Mouse (Mus musculus) heart, embryonic 16.5 days (tissue): ENCODE data around the gene Cxcl17. TPM values are rescaled to one million over a fixed set of nuclear protein-coding genes. Genes with fewer than 3 reads are reported as not detected.

Experiments used
- ATAC-seq: fragments of 200-750 bp; cut with Nextera tagmentation; replicated peaks from 2 replicates; pipeline ENCODE4 v1.8.0; 2017; ENCODE audit warnings: moderate number of reproducible peaks; ENCODE audit not compliant: insufficient read depth, low FRiP score; ENCODE audit errors: extremely low read depth
- H3K27ac ChIP-seq: fragments of 300-500 bp; sonication (generic); 2 replicates; pipeline ENCODE4 v1.5.1; 2014; ENCODE audit warnings: mild to moderate bottlenecking, low read length, control low read depth, moderate library complexity
- H3K27me3 ChIP-seq: fragments of 300-500 bp; sonication (generic); 2 replicates; pipeline ENCODE4 v1.6.1; 2014; ENCODE audit warnings: low read length, mixed read lengths; ENCODE audit not compliant: control insufficient read depth, insufficient read depth
- H3K36me3 ChIP-seq: fragments of 300-500 bp; sonication (generic); 2 replicates; pipeline ENCODE4 v1.6.1; 2014; ENCODE audit not compliant: control insufficient read depth, insufficient read depth
- H3K4me1 ChIP-seq: fragments of 300-500 bp; sonication (generic); 2 replicates; pipeline ENCODE4 v1.6.1; 2014; ENCODE audit warnings: low read length, mixed read lengths; ENCODE audit not compliant: control insufficient read depth, insufficient read depth
- H3K4me2 ChIP-seq: fragments of 300-500 bp; sonication (generic); 2 replicates; pipeline ENCODE4 v1.6.1; 2014; ENCODE audit warnings: low read depth, mild to moderate bottlenecking, control low read depth, low read length
- H3K4me3 ChIP-seq: fragments of 300-500 bp; sonication (generic); 2 replicates; pipeline ENCODE4 v1.5.1; 2014; ENCODE audit warnings: mild to moderate bottlenecking, control low read depth, low read length
- H3K9ac ChIP-seq: fragments of 300-500 bp; sonication (generic); 2 replicates; pipeline ENCODE4 v1.6.1; 2014; ENCODE audit warnings: low read length, control low read depth
- H3K9me3 ChIP-seq: fragments of 300-500 bp; sonication (generic); replicated peaks from 2 replicates; pipeline ENCODE4 v1.6.1; 2016; ENCODE audit warnings: low read length; ENCODE audit not compliant: control insufficient read depth
- WGBS: fragments of 180-500 bp; shearing (Covaris S2); extraction: QIAGEN DNeasy Blood & Tissue Kit; methylation state at CpG from one replicate; pipeline ENCODE4 v1.1.7; 2014; 5-methylcytosine and 5-hydroxymethylcytosine counted together
- polyA plus RNA-seq: library from polyadenylated mRNA; unstranded; fragments of >200 nt; fragmentation: Nextera tagmentation; extraction: Ambion mirVana; gene quantifications from 2 replicates; pipeline ENCODE4 v1.2.1, GENCODE M21; 2015

Gene Cxcl17
- polyA plus RNA-seq, 1 experiment from 2014 or later: 0.38 TPM

DNA sequence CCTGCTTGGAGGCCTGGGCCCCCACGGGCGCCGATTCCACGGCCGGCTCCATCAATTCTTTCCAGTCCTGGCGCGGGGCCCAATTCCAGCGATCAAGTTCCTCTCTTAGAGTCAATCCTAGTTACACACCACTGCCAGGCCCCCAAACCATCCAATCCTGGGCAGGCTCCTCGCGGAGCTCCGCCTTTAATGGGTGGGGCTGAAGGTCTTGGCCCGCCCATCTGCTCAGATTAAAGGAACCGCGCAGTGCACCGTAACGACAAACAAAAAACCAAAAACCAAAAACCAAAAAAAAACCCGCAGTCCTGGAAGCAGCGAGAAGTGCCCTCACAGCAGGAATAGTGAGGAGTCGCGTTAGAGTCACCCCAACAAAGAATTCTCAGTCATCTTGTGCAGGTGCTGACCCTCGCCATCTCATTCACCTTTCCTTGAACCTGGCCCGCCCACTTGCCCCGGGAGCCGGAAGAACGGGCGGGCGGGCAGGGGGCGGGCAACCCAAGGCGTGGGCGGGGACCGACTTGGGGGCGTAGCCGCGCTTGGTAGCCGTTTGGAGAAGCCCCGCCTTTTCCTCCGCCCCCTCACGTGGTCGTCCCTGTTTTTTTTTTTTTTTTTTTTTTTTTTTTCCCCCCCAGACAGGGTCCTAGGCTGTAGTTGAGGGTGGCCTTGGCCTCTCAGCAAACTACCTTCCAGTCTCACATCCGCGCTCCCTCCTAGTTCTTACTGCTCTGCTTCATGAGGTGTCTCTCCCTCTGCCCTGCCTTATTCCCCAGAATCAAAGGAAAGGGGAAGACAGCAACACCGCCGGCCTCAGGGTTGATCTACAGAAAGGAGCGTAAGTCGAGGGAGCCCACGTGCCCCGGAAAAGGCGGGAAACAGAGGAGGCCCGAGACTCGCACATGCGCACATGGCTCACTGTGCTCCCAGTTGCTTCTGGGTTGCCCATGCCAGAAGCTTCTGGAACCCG, 16.8 kb downstream of the Cxcl17 start:
- ATAC-seq: peak; percentile 99
- peaks cover 17% of the 10 kb centered on the region for H3K4me1 ChIP-seq
- H3K27ac ChIP-seq: peak overlapping the region; percentile 66
- no peaks in the 10 kb centered on the region for H3K36me3 ChIP-seq
- 6% methylated on average over 47 of the region's 52 CpGs for WGBS
- no peaks in the 10 kb centered on the region for H3K9me3 ChIP-seq
- H3K9ac ChIP-seq: peak overlapping the region; percentile 81
- H3K27me3 ChIP-seq: no peaks in the 10 kb centered on the region
- H3K4me2 ChIP-seq: peak overlapping the region; percentile 81
- H3K4me3 ChIP-seq: peak overlapping the region; percentile 83

DNA sequence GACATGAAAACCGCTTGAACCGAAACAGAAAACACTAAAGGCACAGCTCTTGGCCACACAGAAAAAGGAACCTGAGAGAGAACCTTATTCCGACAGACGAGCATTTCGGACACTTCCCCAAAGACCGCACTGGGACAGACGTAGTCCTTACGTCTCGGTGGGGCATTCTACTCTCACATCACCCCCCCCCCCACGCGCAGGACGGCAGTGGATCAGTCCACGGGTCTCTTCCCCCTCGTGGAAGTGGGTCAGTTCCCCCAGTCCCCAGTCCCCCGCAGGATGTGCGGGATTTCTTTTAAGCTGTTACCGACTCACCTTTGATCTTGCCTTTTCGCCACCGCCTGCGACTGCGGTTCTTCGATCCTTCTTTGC, 17.5 kb downstream of the Cxcl17 start:
- no peak for ATAC-seq
- Histone ChIP-seq H3K9ac (peak overlapping the region; percentile 81), H3K36me3 (no peaks in the 10 kb centered on the region), H3K4me3 (peak overlapping the region; percentile 83), H3K27ac (peak overlapping the region; percentile 49; the same call in 1 of the 2 replicates), H3K27me3 (no peaks in the 10 kb centered on the region), H3K9me3 (no peaks in the 10 kb centered on the region), H3K4me2 (peak overlapping the region; percentile 81), H3K4me1 (peaks cover 23% of the 10 kb centered on the region)
- WGBS: 1% methylated on average over 22 of the region's 22 CpGs

DNA sequence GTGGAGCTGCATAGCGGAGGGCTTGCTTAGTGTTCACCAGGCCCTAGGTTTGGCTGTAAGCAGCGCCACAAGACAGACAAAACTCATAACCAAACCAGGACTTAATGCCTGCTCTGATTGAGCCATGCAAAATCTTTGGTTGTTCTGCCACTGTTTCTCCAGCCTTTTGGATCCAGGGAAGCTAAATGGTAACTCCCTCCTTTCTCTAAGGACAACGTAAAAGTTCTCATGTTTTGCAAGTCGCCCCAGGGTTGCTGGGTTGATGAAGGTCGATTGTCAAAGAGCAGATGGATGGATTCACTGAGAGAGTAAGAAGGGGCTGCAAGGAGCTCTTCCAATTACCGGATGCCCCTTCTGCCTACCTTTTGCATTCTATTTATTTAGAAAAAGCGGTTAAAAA, 17.9 kb downstream of the Cxcl17 start:
- Histone ChIP-seq H3K27me3 (no peaks in the 10 kb centered on the region), H3K36me3 (no peaks in the 10 kb centered on the region), H3K4me2 (peak overlapping the region; percentile 81), H3K4me3 (peak overlapping the region; percentile 83), H3K4me1 (peaks cover 27% of the 10 kb centered on the region), H3K9me3 (no peaks in the 10 kb centered on the region), H3K27ac (peak overlapping the region; percentile 49; the same call in 1 of the 2 replicates), H3K9ac (peak overlapping the region; percentile 81)
- WGBS: 16% methylated on average over 7 of the region's 7 CpGs
- no peak for ATAC-seq

DNA sequence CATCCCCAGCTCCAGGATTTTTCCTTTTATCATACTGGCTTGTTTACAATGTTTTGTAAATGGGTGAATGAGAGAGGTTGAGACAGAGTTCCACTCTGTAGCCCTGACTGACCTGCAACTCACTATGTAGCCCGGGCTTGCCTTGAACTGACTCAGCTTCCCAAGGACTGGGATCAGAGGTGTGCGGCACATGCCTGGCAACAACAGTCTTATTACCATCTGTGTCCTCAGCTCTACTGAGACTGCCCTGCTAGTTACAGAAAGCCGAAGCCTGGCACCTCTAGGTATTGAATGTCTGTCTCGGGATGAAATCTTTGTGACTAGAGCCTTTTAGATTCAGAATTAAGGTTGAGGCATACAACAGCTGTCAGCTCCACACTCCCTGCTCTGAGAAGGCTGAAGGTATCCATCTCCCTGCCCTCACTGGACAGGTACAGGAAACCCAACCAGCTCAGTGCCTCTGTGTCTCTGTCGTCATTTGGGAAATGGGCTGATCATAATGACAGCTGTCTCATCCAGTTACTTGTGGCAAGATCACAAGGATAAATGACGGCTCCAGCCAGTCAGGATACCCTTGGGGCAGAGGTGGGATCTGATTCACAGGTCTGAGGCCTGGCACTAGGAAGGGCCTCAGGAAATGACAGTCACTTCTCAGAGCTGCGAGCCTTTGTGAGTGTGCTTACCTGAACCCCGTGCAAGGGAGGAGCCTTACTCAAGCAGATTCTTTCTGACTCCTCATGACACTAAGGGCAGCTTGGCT, 19.1 kb downstream of the Cxcl17 start:
- no peak overlapping the region for H3K27ac ChIP-seq
- no peak for ATAC-seq
- no peaks in the 10 kb centered on the region; the same call in 1 of the 2 replicates for H3K36me3 ChIP-seq
- H3K9ac ChIP-seq: no peak overlapping the region
- H3K4me3 ChIP-seq: no peak overlapping the region
- H3K4me2 ChIP-seq: peak overlapping the region; percentile 81; the same call in 1 of the 2 replicates
- H3K27me3 ChIP-seq: no peaks in the 10 kb centered on the region
- H3K9me3 ChIP-seq: no peaks in the 10 kb centered on the region
- WGBS: 72% methylated on average over 8 of the region's 8 CpGs
- H3K4me1 ChIP-seq: peaks cover 34% of the 10 kb centered on the region

DNA sequence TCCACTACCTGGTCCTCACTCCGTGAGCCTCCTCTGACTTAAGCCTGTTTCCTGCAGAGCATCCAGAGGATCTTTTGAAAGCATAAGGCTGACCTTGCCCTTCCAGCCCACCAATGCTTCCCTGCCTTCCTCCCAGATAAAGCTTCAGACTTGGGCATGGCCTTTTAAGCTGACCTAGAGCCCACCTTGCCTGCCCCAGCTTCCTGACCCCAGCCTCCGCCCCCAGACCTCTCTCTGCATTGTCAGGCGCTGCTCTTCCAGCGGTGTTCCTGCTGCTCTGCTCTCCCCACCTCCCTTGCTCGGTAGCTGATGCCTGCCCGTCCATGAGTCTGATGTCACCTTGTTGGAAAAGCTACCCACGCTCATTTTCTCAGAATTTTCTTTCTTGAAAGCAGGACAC, 19.8 kb downstream of the Cxcl17 start:
- no peak overlapping the region for H3K9ac ChIP-seq

DNA sequence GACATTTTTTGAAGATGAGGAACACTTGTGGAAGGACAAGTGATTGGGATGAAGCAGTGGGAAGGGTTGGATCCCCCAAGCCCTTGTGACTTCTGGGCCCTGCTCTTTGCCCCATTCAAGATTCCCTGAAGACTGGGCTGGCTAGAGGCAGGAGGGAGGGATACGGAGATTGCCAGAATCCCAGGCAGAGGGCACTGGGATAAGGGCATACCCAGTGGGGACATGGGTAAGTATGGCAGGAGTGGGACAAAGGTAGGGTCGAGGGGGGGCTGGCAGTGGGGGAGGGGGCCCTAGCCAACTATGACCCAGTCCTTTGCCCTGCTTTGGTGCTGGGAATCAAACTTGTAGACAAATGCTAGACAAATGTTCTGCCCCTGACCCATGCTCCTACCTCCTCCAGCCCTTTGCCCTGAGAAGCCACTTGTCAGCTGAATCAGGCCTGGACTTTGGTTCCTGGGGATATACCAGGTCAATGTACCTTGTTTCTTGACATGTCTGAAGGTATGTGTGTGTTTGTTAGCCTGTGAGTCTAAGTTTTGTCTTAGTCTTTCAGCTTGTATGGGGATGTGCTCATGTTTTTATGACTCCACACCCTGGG, 20.7 kb downstream of the Cxcl17 start:
- Histone ChIP-seq H3K4me3 (no peak overlapping the region), H3K27ac (no peak overlapping the region), H3K4me2 (no peak overlapping the region), H3K36me3 (peaks cover 6% of the 10 kb centered on the region; the same call in 1 of the 2 replicates), H3K27me3 (no peaks in the 10 kb centered on the region), H3K9me3 (no peaks in the 10 kb centered on the region), H3K9ac (no peak overlapping the region), H3K4me1 (peaks cover 44% of the 10 kb centered on the region)
- no peak for ATAC-seq
- WGBS: 72% methylated on average over 2 of the region's 2 CpGs

More for the DNA sequence above, 19.8 kb downstream of the Cxcl17 start:
- Histone ChIP-seq H3K4me3 (no peak overlapping the region), H3K4me2 (no peak overlapping the region), H3K27me3 (no peaks in the 10 kb centered on the region), H3K4me1 (peaks cover 35% of the 10 kb centered on the region), H3K9me3 (no peaks in the 10 kb centered on the region), H3K27ac (no peak overlapping the region), H3K36me3 (peaks cover 3% of the 10 kb centered on the region; the same call in 1 of the 2 replicates)
- WGBS: 58% methylated on average over 7 of the region's 7 CpGs
- no peak for ATAC-seq

DNA sequence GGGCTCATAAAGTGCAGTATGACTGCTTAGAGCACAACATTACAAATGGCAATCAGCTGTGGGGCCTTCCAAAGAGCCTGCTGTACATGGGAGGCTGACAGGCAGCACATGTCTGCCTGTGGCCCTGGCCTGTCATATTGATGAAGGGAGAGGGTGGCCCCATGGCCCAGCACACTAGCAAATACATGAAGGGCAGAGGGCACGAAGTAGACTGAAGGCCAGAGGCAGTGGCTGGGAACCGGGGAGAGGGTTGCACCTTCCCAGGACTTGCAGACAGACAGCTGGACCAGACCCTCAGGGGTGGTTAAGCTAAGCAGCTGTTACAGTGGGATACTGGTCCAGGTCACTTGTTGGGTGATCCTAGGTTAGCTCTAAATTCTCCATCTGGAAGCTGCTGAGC, 21.7 kb downstream of the Cxcl17 start:
- 63% methylated on average over 2 of the region's 2 CpGs for WGBS
- peaks cover 6% of the 10 kb centered on the region; the same call in 1 of the 2 replicates for H3K36me3 ChIP-seq
- no peaks in the 10 kb centered on the region for H3K9me3 ChIP-seq
- 0 out of 2 replicates have a peak overlapping the region, but pooled peaks have one; percentile 24 for H3K9ac ChIP-seq
- H3K4me2 ChIP-seq: no peak overlapping the region
- no peaks in the 10 kb centered on the region for H3K27me3 ChIP-seq
- no peak overlapping the region for H3K27ac ChIP-seq
- no peak for ATAC-seq
- H3K4me1 ChIP-seq: peaks cover 54% of the 10 kb centered on the region
- no peak overlapping the region for H3K4me3 ChIP-seq

DNA sequence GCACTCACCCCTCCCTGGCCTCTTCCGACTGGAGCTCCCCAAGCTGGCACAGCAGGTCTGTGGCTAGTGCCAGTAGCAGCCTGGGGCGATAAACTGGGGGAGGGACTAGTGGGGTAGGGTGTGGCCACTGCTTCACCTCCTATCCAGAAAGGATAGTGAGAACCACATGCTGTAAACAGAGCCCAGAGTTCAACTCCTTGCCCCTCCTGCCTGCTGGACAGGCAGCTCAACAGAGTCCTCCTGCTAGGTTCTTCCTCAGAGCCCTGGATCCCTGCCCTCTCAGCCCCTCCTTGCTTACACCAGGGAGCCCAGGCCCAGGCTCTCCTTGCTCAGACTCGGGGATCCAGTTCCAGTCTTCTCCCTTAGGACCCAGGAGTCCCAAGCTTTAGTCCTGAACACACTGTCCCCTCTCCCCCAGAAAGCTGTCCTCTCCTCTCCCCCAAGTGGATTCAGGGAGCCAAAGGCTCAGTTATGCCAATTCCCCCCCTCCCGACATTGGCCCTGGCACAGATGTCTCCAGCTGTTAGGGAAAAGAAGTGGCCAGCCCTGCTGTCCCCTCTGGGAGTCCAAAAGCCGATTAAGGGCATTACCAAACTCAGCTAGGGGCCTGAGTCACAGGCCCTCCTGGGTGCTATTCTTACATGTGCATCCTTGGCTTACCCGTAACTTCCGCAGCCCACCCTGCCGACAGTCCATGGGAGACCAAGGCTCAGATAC, 22.5 kb downstream of the Cxcl17 start:
- Histone ChIP-seq H3K36me3 (peaks cover 7% of the 10 kb centered on the region; the same call in 1 of the 2 replicates), H3K9ac (peak overlapping the region; percentile 37), H3K4me3 (no peak overlapping the region), H3K27me3 (no peaks in the 10 kb centered on the region), H3K4me2 (peak overlapping the region; percentile 21; the same call in 1 of the 2 replicates), H3K9me3 (no peaks in the 10 kb centered on the region), H3K4me1 (peaks cover 62% of the 10 kb centered on the region), H3K27ac (peak overlapping the region; percentile 51)
- WGBS: 46% methylated on average over 8 of the region's 8 CpGs
- ATAC-seq: peak; percentile 26; the same call in 1 of the 2 replicates
